Mouse (Mus musculus) hindbrain, postnatal 0 days (tissue): ENCODE data around the gene Kirrel3. TPM values are rescaled to one million over a fixed set of nuclear protein-coding genes. Genes with fewer than 3 reads are reported as not detected.

ENCODE experiments used
- ATAC-seq: fragments of 200-750 bp; cut with Nextera tagmentation; 2 replicates; pipeline ENCODE4 v1.8.0; 2017; ENCODE audit warnings: mild to moderate bottlenecking, moderate TSS enrichment, moderate library complexity
- DNase-seq: peaks from one replicate; pipeline ENCODE4 v3.0.0-alpha.2; 2015; ENCODE audit warnings: low spot score
- H3K27ac ChIP-seq: fragments of 300-500 bp; sonication (generic); 2 replicates; pipeline ENCODE4 v1.5.1; 2014; ENCODE audit warnings: mild to moderate bottlenecking
- H3K27me3 ChIP-seq: fragments of 300-500 bp; sonication (generic); 2 replicates; pipeline ENCODE4 v1.6.1; 2014; ENCODE audit warnings: low read length, mixed read lengths; ENCODE audit not compliant: insufficient read depth
- H3K36me3 ChIP-seq: fragments of 300-500 bp; sonication (generic); 2 replicates; pipeline ENCODE4 v1.6.1; 2014; ENCODE audit warnings: low read length, mixed read lengths; ENCODE audit not compliant: insufficient read depth
- H3K4me1 ChIP-seq: fragments of 300-500 bp; sonication (generic); 2 replicates; pipeline ENCODE4 v1.6.1; 2014; ENCODE audit warnings: antibody characterized with exemption, low read length, mixed read lengths; ENCODE audit not compliant: insufficient read depth
- H3K4me2 ChIP-seq: fragments of 300-500 bp; sonication (generic); 2 replicates; pipeline ENCODE4 v1.6.1; 2014; ENCODE audit warnings: low read depth, mild to moderate bottlenecking, low read length, moderate library complexity, mixed read lengths
- H3K4me3 ChIP-seq: fragments of 300-500 bp; sonication (generic); 2 replicates; pipeline ENCODE4 v1.5.1; 2014; ENCODE audit warnings: low read length
- H3K9ac ChIP-seq: fragments of 300-500 bp; sonication (generic); replicated peaks from 2 replicates; pipeline ENCODE4 v1.6.1; 2014; ENCODE audit warnings: mild to moderate bottlenecking, low read length, moderate library complexity, mixed read lengths
- H3K9me3 ChIP-seq: fragments of 300-500 bp; sonication (generic); 2 replicates; pipeline ENCODE4 v1.6.1; 2016; ENCODE audit warnings: low read length, mixed read lengths
- CTCF ChIP-seq: IDR thresholded peaks from 2 replicates; pipeline ENCODE4 v1.5.1; 2016; ENCODE audit warnings: antibody characterized with exemption, control low read depth, low read depth
- WGBS: fragments of 180-500 bp; shearing (Covaris S2); extraction: QIAGEN DNeasy Blood & Tissue Kit; methylation state at CpG from one replicate; pipeline ENCODE4 v1.1.7; 2014; 5-methylcytosine and 5-hydroxymethylcytosine counted together
- polyA plus RNA-seq: library from polyadenylated mRNA; unstranded; fragments of >200 nt; fragmentation: Nextera tagmentation; extraction: Ambion mirVana; gene quantifications from 2 replicates; pipeline ENCODE4 v1.2.1, GENCODE M21; 2015
- total RNA-seq: library from RNA; depleted of rRNA; stranded (reverse); fragments of >200 nt; gene quantifications from 2 replicates; pipeline ENCODE4 v1.2.3, GENCODE M21; 2014

Kirrel3 gene
- total and polyA plus RNA-seq, 2 experiments from 2014 or later: 40.6 to 44.9 TPM

DNA sequence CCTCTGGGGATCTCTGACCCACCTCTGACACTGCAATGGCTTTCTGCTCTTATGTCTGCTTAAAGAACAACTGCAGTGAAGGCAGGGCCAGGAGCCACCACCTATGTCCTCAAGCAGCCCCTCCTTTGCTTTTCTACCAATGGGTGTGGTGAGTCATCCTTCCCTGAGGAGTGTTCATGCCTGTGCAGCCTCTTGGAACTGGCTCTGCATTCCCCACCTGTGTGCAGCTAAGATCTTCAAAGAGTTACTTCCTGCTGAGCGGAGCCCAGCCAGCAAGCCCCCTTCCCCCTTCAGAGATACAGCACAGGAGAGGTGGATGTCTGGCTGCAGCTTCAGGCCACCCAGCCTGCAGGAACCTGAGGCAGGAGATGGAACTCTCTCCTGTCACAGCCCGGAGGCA lies 265.2 kb downstream of the Kirrel3 start:
- Histone ChIP-seq H3K9ac (no peak overlapping the region), H3K4me2 (no peak overlapping the region), H3K27me3 (no peaks in the 10 kb centered on the region), H3K4me1 (peaks cover 5% of the 10 kb centered on the region; the same call in 1 of the 2 replicates), H3K36me3 (no peaks in the 10 kb centered on the region), H3K27ac (no peak overlapping the region), H3K9me3 (no peaks in the 10 kb centered on the region), H3K4me3 (no peak overlapping the region)
- ATAC-seq (no peak), DNase-seq (no peak)
- WGBS: 70% methylated on average over 2 of the region's 2 CpGs
- TF ChIP-seq CTCF: no peak

DNA sequence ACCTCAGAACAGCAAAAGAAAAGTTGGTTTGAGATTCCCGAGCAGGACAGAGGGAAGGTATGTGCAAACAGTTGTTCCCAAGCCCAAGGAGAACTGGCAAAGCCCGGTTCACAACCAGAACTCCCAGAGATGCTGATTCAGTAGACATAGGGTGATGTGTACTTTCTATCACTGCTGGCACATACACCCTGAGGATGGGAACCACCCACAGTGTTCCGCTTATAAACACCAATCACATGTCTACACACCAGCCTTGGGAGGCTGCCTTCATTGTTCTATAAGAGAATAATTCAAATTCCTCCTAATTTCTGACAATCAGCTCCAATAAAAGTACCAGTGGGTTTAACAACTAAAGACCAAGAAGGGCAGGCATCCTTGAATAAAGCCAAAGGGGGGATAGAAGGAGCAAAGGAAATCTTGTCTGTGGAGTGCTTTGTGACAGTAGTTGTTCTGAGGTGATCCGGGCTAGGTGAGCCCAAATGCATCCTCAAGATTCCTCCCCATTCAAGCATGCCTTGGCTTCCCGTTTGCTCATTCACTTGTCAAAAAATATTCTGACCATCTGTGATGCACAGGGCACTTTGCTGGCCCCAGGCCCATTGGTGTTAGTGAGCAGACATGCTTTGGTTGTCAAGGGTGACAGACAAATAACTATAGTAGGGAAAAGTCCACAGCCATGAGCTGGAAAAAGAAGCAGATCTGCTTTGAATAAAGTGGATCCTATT lies 266.5 kb downstream of the Kirrel3 start:
- no peaks in the 10 kb centered on the region for H3K27me3 ChIP-seq
- 64% methylated on average over 5 of the region's 5 CpGs for WGBS
- no peak overlapping the region for H3K4me2 ChIP-seq
- no peaks in the 10 kb centered on the region for H3K9me3 ChIP-seq
- H3K27ac ChIP-seq: no peak overlapping the region
- peak; percentile 60 for DNase-seq
- TF ChIP-seq CTCF: no peak
- H3K4me1 ChIP-seq: peaks cover 5% of the 10 kb centered on the region; the same call in 1 of the 2 replicates
- peak; percentile 18; the same call in 1 of the 2 replicates for ATAC-seq
- no peaks in the 10 kb centered on the region for H3K36me3 ChIP-seq
- no peak overlapping the region for H3K9ac ChIP-seq
- no peak overlapping the region for H3K4me3 ChIP-seq

DNA sequence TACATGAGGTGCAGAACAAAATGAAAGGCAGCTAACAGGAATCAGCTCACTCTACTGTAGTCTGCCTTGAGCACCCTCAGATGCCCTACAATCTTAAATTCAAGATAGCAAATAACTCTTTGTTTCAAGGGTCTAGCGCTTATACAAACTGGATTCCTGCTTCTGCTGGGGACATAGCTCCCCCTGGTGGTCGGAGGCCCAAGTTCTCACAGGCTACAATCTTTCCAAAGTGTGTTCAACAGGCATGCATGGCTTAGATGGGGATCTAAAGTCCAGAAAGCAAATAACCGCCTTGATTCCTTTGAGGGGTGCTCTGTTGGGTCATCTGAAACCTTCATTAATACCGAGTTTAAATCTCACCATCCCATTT lies 267.1 kb downstream of the Kirrel3 start:
- 25% methylated on average over 4 of the region's 4 CpGs for WGBS
- Histone ChIP-seq H3K4me2 (no peak overlapping the region), H3K9me3 (no peaks in the 10 kb centered on the region), H3K27me3 (no peaks in the 10 kb centered on the region), H3K27ac (no peak overlapping the region), H3K4me3 (no peak overlapping the region), H3K9ac (no peak overlapping the region), H3K36me3 (no peaks in the 10 kb centered on the region), H3K4me1 (peaks cover 5% of the 10 kb centered on the region; the same call in 1 of the 2 replicates)
- DNase-seq: peak; percentile 84
- peak; percentile 89 for TF ChIP-seq CTCF
- peak; percentile 27; the same call in 1 of the 2 replicates for ATAC-seq

DNA sequence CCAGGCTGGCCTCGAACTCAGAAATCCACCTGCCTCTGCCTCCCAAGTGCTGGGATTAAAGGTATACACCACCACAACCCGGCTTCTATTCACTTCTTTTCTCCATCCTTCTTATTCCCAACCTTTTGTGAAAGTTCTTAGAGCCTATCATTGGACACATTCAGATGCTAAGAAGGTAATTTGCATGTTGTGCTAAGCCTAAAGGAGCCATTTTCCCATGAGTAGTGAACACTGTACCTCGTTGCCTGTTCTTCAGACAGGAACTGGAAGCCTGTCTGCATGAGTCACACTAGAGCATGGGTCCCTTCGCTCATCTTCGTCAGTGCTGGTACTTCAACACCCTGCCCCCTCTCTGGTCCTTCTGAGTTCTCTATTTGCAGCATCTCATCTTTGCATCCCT lies 268.2 kb downstream of the Kirrel3 start:
- Histone ChIP-seq H3K4me2 (no peak overlapping the region), H3K27me3 (no peaks in the 10 kb centered on the region), H3K36me3 (no peaks in the 10 kb centered on the region), H3K4me1 (peaks cover 5% of the 10 kb centered on the region; the same call in 1 of the 2 replicates), H3K27ac (no peak overlapping the region), H3K9ac (no peak overlapping the region), H3K4me3 (no peak overlapping the region), H3K9me3 (no peaks in the 10 kb centered on the region)
- TF ChIP-seq CTCF: no peak
- DNase-seq (no peak), ATAC-seq (no peak)
- 78% methylated on average over 5 of the region's 5 CpGs for WGBS

DNA sequence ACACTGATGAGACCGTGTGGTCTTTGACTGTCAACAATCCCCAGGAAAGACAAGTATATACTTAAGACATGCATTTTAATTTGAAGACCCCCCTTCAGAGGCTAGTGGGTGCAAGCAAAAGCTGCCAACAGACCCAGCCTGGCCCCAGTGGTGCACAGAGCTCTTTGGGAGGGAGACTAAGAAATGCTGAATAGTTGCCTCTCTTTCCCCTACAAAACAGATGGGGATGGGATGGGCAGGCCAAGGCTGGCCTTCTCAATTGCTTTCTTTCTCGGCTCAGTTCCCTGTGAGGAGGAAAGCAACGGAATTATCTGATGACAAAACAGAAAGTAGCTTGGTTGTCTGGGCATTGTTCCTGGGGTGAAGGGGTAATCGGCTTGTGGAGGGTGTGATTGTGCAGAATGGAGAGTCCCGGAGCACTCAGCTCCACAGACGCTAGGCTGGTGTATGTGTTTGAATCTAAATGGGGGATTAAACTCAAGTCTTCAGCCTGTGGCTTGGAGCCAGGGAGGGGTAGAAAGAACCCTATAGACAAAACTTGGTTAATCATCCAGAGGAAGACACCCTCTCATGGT lies 268.9 kb downstream of the Kirrel3 start:
- no peak for TF ChIP-seq CTCF
- H3K36me3 ChIP-seq: no peaks in the 10 kb centered on the region
- DNase-seq (no peak), ATAC-seq (no peak)
- no peaks in the 10 kb centered on the region for H3K27me3 ChIP-seq
- H3K4me3 ChIP-seq: no peak overlapping the region
- no peak overlapping the region for H3K4me2 ChIP-seq
- H3K9me3 ChIP-seq: no peaks in the 10 kb centered on the region
- WGBS: 45% methylated on average over 6 of the region's 6 CpGs
- H3K27ac ChIP-seq: no peak overlapping the region
- peaks cover 4% of the 10 kb centered on the region; the same call in 1 of the 2 replicates for H3K4me1 ChIP-seq
- no peak overlapping the region for H3K9ac ChIP-seq

DNA sequence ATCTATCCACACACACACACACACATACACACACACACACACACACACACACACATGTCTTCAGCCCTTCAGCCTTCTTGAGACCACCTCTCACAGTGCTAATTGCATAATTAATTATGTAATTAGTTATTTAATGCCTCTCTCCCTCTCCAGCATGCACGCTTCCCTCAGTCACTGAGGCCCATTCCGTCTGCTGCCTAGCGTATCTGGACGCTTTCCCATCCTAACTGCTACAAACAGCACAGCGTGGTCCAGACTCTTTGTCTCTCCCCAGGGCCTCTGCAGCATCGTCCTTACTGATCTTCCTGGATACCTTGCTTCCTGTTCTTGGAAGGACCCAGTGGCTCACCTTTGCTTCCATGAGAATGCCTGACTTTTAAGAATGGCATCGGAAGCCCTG lies 270.4 kb downstream of the Kirrel3 start:
- ATAC-seq (no peak), DNase-seq (no peak)
- Histone ChIP-seq H3K27ac (no peak overlapping the region), H3K9me3 (no peaks in the 10 kb centered on the region), H3K4me3 (no peak overlapping the region), H3K36me3 (no peaks in the 10 kb centered on the region), H3K4me1 (no peaks in the 10 kb centered on the region), H3K27me3 (no peaks in the 10 kb centered on the region), H3K9ac (no peak overlapping the region), H3K4me2 (no peak overlapping the region)
- 49% methylated on average over 7 of the region's 7 CpGs for whole genome bisulfite sequencing
- TF ChIP-seq CTCF: no peak

DNA sequence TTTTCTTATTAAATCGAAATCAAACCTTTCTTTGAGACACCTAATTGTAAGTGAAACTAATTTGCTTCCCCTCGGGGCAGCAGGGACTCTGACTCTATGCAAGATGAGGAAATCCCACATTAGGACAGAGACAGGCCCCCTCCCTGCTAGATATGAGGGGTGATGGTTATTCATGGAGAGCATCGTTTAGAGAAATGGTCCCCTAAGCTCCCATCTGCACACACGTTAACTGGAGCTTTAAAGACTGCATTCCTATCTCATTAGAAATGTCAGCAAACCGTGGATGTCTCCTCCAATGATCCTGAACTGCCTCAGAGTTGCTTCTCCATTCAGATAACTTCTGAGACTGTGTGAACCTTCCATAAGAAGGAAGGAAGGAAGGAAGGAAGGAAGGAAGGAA lies 273.2 kb downstream of the Kirrel3 start:
- Histone ChIP-seq H3K27me3 (no peaks in the 10 kb centered on the region), H3K9ac (no peak overlapping the region), H3K4me1 (no peaks in the 10 kb centered on the region), H3K9me3 (no peaks in the 10 kb centered on the region), H3K27ac (no peak overlapping the region), H3K36me3 (no peaks in the 10 kb centered on the region), H3K4me3 (no peak overlapping the region), H3K4me2 (no peak overlapping the region)
- no peak for TF ChIP-seq CTCF
- ATAC-seq (no peak), DNase-seq (no peak)
- WGBS: 47% methylated on average over 5 of the region's 5 CpGs
